Mouse (Mus musculus) spleen, adult 18-20 months (tissue): Measurements from ENCODE around the gene 4922502D21Rik.
"Not testable (repeated sequence)": the region's sequence is repeated elsewhere in the genome, so short reads cannot be mapped to it uniquely, and the experiment has no call there.

Experiments used
- DNase-seq, 2 experiments: peaks; one replicate each; pipeline ENCODE4 v3.0.0; 2022; ENCODE audit warnings: mixed read lengths in 2 of 2

Gene 4922502D21Rik

DNA sequence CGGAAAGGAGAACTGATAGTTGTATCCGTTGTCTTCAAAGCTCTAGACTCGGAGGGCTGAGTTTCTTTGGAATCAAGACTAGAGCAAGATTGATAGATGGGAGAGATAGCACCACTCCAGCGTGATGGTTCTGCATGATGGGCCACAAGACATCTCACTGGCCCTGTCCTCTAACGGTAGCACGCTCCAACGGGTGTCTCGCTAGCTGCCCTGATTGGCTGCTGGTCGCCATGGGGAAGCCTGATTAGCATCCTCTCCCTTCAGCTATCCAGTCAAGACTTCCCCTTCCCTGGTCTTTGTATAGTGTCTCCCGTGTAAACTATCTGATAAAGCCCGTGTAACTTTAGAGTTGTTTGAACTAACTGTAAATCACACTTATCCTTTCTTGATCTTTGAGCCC lies at the start of gene 4922502D21Rik:
TSS of gene 4922502D21Rik (minus strand) at position 187 of the 400 bp plus-strand sequence.
- no peak for DNase-seq

DNA sequence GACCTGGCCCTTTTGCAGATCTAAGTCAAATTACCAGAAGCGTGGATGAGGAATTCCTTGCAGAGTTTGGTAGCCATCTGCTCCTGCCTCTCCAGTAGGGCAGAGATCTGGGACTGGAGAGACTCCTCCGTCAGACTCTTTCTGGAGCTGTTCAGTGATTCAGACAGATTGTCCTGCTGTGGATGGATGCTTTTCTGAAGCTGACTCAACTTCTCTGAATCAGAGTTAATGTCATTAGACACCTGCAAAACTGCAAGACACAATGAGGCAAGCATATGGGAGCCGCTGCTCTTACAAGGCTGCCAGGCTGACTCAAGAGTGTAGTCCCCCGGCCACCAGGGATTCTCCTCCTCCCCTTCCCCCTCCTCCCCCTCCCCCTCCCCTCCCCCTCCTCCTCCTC lies 48.9 kb upstream of the 4922502D21Rik start:
- no peak for DNase-seq

DNA sequence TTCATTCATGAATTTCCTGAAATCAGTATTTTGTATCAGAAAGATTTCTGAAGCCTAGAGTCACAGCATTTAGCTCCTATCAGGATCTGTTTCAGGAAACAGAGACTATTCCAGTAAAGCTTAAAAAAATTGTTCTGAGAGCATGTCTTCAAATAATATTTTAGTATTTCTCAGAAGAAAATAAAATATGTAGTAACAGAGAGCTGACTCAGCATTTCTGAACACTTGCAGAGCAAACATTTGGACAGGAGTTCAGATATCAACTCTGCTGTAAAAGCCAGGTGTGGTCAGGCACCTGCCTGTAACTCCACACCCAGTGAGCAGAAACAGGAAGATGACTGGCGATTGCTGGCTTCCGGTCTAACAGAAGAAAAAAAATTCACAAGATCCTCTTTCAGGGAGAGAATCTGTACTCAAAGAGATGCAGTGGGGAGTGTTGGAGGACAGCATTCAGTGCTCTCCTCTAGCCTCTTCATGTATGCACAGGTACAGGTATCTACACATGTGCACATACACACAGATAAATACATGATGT lies 43.4 kb upstream of the 4922502D21Rik start:
- DNase-seq: no peak

DNA sequence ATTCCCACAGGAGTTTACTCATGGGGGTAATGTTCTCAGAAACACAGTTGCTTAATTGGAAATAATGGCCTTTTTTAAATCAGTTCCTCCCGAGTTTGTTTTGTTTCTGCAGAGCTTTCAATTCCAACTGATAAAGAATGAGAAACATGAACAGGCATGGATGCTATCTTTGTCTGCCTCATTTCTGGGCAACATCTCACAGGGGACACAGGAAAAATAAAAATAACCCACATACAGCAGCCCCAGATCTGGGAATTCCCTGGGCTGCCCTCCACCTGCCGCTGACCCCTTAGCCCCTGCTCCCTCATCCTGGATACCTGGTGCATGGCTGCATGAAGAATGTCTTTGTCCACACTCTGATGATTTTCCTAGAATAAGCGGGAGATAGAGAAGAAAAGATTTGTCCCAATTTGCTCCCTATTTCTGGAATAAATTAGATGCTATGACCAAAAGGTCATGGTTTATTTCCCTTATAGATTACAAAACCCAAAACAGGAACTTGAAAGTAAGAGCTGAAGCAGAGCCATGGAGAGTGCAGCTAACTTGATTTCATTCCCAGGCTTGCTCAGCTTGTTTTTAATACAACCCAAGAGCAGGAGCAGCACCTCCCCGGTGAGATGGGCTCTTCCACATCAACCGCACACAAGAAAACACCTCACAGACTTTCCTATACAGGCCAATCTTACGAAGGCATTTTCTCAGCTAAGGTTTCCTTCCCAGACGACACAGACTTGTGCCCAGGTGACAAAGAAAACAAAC lies 38.0 kb upstream of the 4922502D21Rik start:
- no peak for DNase-seq

DNA sequence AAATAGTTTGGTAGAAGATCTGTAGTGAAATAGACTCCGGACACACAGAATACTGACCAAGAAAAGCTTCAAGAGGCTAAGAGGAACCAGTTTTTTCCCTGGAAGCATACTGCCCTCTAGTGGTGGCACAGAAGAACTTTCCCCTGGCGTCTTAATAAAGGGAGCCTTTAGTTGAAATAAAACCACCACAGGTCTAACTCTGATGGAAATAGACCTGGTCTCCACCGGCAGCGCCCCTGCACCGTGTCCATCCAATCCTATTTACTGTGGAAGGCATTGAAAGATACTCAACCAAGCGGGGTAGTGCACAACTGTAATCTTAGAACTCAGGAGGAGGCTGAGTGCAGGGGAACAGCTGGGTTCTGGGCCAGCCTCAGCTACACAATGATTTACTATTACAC lies 34.4 kb upstream of the 4922502D21Rik start:
- DNase-seq: peak in 1 of 2 experiments; percentile 38

DNA sequence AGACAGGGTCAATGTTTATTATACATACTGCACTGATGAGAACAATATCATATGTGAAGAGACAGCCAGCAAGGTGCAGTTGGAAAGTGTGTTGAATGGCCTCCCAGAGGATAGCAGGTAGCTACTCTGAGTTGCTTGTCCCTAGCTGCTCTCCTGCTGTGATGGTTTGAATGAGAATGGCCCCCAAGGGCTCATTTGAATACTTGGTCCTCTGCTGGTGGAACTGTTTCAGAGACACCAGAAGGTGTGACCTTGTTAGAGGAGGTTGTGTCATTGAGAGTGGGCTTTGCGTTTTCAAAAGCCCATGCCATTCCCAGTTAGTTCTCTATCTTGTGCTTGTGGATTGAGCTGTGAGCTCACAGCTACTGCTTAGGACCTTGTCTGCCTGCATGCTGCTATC lies 32.3 kb upstream of the 4922502D21Rik start:
- DNase-seq: no peak

DNA sequence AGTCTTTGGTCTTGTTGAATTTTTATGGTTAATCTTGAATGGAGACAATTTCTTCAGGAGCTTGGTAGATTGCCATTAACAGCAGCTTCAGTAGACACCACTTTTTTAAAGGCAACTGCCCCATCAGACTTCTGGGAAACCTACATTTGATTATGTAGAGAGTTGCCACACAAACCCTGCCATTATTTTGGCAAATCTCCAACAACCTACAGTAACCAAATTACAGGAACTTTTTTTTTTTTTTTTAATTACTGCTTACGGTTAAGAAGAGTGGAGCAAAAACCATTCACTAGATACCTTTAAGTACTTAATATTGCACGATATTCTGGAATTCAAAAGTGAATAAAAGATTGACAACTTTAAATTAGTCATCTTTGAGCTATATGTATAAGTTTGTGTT lies 27.9 kb upstream of the 4922502D21Rik start:
- no peak for DNase-seq

DNA sequence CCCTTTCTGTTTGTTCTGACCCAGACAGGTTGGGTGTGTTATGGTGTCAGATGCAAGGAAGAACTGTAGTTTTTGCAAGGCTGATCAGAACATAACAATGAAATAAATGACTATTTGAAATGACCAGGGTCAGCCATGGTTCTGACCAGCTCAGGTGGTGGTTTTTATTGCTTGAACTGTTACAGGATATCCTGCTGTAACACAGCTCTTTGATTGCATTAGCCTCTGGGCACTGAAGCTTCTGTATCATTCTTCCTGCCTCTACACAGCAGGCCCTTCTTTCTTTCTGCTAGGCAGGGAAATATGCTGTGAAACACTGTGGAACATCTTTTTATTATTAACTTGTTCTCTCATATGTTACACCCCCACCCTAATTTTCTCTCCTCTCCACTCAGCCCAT lies 24.8 kb upstream of the 4922502D21Rik start:
- no peak for DNase-seq

DNA sequence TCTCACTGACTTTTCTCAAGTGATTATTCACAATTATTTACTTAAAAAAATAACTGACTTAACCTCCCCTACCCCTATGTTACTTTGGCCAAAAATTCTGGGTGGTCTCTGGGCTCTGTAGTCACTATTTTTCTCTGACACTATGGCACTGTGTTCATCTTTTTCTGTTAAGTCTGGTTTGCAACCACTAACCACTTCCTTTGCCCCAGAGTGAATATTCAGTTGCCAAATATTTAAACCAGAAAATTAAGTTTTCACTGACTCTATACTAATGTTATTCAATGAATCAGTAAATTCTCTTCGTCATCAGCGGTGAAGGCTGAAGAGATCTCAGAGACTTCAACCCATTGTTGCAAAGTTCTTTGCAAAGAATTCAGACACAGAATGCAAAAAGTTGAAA lies 24.2 kb upstream of the 4922502D21Rik start:
- no peak for DNase-seq

DNA sequence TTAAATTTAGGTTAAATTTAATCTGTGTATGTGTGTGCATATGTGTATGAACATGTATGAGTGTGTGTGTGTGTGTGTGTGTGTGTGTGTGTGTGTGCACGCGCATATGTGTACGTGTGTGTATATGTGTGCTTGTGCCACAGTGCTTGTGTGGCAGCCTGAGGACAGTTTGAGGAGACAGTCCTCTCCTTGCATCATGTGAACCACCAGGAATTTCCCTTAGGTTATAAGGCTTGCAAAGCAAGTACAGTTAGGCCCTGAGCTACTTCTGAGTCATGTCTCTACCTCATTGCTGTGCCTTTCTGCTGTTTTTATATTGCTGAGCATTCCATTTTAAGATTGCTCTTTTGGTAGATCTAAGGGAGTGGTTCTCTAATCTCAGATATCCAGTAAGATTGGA lies 19.5 kb upstream of the 4922502D21Rik start:
- no peak for DNase-seq

DNA sequence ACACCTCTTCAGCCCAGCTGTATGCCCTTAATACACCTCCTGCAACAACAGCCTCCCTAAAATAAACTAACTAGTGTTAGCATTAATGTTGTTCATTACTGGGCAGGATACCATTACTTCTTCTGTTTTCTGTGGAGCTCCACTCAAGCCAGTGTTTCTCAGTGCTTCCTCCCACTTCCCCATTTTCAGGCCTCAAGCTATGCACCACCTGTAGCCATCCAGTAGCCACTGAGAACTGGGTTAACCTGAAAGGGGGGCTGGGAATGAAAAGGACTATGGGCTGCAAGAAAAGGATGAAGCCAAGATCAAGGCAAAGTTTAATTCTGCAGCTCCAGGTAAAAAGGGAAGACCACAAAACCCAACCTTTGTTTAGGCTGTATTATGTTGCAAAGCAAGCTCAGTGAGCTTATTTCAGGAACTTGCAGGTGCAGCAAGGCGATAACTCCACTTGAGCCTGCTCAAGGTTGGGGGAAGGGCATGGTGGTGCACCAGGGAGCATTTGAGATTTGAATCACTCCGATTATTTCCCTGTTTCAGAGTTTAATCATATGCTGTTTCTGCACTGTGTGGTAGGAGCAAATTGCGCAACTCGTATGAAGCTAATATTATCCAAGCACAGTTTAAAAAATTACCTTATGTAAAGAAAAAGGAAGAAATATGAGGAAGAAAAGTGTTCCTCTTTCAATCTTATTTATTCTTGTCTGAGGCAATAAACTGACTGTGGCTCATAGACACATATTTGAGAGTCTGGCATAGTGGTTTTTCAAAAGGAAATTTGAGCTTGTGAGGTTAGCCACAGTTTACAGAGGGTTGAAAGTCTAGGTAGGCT lies 18.1 kb upstream of the 4922502D21Rik start:
- DNase-seq: peak; percentile 11 to 39

DNA sequence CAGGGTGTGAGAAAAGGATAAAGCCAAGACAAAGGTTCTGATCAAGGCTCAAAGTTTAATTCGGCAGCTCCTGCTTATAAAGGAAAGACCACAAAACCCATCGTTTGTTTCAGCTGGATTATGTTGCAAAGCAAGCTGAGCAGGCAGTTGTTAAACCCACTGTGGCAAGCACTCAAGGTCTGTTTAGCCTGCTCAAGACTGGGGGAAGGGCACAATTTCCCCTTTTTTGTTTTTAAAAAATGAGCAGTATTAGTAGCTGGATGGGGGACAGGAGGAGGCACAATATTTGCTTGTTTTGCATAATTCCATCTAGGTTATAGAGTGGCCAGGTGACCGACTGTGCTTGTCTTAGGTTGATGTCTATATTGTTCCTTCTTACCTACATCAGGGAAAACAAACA lies 12.8 kb upstream of the 4922502D21Rik start:
- no peak for DNase-seq

DNA sequence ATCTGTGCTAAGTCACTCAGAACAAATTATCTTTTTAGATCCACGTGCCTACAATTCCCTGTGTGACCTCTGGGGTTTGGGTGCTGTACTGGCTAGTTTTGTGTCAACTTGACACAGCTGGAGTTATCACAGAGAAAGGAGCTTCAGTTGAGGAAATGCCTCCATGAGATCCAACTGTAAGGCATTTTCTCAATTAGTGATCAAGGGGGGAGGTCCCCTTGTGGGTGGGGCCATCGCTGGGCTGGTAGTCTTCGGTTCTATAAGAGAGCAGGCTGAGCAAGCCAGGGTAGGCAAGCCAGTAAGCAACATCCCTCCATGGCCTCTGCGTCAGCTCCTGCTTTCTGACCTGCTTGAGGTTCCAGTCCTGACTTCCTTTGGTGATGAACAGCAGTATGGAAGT lies 10.8 kb upstream of the 4922502D21Rik start, which contains the start of gene Clec12a:
TSS of gene Clec12a (plus strand) at position 301 of the 400 bp plus-strand sequence.
- not testable (repeated sequence) for DNase-seq

DNA sequence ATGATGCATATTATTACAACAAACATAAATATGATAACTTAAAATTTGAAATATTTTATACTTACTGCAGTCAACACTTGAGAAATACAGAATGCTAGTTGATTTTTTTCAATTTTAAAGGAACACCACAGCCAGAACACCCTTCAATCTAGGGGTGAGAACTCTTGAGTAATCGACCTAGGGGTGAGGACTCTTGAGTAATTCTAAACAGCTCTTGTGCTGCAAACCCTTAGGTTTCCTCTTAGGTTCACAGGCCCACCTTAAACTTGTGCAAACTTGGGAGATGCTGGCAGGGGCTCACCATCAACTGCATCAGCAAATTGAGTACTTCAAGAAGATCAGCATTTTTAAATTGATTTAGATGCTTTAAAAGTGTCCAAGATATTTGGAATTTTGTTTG lies 6.2 kb upstream of the 4922502D21Rik start:
- no peak for DNase-seq

DNA sequence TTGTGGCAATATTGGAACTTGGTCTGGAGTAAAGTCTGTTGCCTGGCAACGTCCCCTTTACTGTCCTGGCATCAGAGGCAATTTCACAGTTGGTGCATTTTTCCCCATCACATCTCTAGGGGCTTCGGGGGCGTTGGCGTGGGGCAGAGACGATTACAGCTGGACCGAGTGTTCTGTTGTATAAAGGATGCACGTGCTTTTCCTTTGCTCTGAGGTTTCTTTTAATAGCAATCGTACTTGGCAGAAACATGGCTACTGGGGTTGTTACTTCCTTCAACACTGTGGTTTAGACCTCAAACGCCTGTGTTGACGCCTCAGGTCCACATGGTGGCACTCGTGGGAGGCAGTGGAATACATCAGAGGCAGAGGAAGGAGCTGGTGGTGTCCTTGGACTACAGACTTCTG lies 2.1 kb upstream of the 4922502D21Rik start:
- DNase-seq: peak; percentile 57 to 66

DNA sequence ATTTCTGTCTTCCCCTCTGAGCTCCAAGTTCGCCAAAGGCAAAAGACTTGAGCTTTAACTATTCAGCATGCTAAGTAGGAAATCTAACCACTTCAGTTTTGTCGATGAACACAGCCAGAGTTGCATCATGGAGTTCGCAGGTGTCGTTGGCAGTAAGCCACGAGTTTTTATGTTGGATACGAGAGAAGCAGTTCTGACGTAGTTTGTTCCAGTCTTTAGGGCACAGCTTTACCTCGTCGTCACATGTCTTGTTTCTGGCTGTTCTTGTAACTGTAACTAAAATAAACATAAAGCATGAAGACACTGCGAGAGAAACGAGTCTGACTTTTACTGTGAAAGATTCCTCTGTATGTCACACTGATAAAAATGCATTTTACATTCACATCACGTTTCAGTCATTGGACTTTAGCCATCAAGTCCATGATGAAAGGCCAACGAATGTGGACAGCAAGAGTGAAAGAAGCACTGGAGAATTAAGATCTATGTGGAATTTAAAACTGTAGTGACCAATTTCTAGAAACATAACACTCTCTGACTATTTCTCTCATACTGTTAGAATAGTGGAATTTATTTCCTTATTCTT lies 4.9 kb downstream of the 4922502D21Rik start:
- no peak for DNase-seq

DNA sequence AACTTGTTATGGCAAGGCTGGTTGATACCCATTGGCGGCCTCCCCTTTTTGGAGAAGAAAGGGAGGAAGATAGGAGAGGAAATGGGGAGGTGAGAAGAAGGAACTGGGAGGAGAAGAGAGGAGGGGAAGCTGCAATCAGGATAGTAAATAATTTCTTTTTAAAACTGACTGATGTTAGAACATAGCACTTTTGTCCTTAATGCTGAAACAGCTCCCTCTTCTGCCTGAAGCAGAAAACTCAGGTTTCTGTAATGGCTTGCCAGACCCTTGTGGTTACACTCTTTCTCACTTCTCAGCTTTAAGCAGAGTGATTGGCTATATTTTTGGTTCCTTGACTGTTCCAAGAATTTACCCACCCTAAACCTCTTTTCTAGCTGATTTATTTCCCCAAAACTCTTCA lies 5.6 kb downstream of the 4922502D21Rik start:
- no peak for DNase-seq

DNA sequence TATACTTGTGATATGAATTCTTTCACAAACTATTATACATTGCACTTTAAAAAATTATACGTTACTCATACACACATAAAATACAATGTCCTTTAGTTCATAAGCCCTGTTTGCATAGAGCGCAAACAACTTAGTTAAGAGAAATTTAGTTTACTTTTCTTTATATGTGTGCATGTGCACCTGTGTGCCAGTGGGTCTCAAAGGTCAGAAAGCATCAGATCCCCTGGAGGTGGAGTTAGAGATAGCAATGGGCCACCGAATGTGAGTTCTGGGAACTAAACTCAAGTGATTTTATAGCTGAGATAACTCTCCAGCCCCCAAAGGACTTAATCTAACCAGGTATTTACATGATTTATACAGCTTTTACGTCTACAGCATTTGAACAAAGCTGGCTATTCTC lies 12.3 kb downstream of the 4922502D21Rik start:
- no peak for DNase-seq

DNA sequence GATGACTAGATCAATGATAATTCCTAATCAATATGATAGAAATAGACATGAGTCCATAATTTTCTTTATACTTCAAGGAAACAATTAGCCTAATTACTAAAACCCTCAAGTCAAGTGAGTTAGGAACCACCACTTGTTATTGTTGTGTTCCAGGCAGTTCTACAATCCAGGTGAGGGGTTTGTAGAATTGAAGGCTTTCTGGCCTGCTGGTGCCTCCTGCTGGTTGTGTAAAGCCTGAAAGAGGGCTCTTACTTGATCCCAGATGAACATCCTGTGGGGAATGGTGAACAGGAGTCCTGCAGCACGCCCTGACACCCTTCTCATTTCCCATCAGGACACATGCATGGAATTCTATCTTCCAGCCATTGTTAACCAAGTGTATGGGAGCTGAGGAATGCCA lies 13.2 kb downstream of the 4922502D21Rik start:
- peak in 1 of 2 experiments; percentile 35 for DNase-seq

DNA sequence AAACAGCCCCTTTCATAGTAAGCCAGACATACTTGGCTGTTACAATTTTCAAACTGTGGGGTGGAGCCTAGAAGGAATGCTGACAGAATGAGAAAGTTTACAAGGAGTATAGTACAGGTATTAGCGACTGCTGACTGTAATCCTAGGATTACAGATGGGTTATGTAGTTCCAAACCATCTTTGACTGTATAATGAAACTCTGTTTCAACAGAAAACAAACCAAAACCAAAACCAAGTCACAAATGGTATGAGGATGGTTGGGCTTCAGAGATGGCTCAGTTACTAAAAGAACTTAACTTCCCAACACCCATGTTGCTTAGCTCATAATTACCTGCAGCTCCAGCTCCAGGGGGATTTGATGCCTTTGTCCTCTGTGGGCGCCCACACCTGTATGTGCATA lies 15.1 kb downstream of the 4922502D21Rik start:
- no peak for DNase-seq

DNA sequence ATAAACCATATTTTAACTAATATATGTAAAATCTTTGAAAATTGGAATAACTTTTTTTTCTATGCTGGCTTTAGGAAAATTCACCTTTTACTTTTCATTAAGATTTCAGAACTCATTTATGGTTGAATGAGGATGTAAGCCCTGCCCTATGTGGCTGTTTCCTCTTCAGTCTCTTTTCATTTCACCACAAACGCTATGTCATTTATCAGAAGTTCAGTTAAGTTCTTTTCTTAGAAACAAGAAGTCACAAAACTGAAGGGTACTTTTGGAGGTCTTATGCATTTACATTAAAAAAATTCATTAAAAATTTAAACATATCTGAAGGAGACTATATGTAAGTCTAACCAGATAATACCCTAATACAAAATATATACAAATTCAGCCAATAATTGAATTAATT lies 15.9 kb downstream of the 4922502D21Rik start:
- DNase-seq: no peak

DNA sequence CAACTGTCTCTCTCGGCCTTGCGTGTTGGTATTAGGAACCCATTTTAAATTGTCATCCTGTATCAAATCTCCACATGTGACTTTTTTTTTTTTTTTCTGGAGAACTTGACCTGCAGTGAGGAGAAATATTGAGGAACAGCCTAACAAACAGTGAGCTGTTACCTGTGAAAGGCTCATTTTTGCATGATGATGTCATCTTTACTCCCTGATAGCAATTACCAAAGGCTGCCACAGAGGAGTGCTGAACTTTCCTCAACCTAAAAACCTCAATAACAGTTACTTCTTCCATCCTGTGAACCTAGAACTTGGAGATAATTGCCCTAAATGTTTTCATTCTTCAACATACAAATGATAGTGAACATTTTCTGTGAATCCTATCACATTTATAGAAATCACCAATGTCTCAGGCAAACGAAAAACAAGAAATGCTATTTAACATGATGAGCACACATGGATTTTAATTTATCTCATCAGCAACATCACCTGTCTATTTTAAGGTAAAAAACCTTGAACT lies 16.9 kb downstream of the 4922502D21Rik start:
- no peak for DNase-seq

DNA sequence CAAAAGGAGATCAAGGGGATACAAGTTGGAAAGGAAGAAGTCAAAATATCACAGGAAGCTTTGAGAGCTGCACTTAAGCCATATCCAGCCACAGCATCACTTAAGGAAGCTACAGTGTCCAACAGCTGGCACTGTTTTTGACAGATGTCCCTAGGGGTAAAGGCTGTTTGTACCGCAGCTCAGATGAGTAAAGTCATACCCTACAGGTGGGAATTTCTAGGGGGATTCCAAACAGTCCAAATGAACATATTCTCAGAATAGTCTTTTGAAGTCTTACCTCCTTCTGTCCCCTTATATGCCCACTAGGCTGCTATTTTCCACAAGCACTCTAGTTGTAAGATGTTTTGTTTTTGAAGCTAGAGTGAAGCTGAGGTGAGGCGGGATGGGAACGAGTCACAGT lies 19.1 kb downstream of the 4922502D21Rik start:
- no peak for DNase-seq
